Mouse (Mus musculus) embryonic fibroblast, embryonic 13.5 days (primary cell): ENCODE measurements around the gene Cpm. TPM values are rescaled to one million over a fixed set of nuclear protein-coding genes. Genes with fewer than 3 reads are reported as not detected.
"Not testable (repeated sequence)": the region's sequence is repeated elsewhere in the genome, so short reads cannot be mapped to it uniquely, and the experiment has no call there.

Experiments
- H3K27ac ChIP-seq: 2 replicates; pipeline ENCODE4 v1.5.1; 2012; ENCODE audit warnings: low read length, control low read depth, inconsistent platforms; ENCODE audit not compliant: insufficient read depth
- H3K4me1 ChIP-seq: 2 replicates; pipeline ENCODE4 v1.6.1; 2011; ENCODE audit warnings: low read length; ENCODE audit not compliant: control insufficient read depth, insufficient read depth
- H3K4me3 ChIP-seq: 2 replicates; pipeline ENCODE4 v1.5.1; 2011; ENCODE audit warnings: mild to moderate bottlenecking, control low read depth, low read length; ENCODE audit not compliant: insufficient read depth
- CTCF ChIP-seq: IDR thresholded peaks from 2 replicates; pipeline ENCODE4 v1.5.1; 2011; ENCODE audit warnings: mild to moderate bottlenecking, control low read depth, low read length, moderate library complexity, borderline replicate concordance; ENCODE audit not compliant: insufficient read depth
- POLR2A ChIP-seq: IDR thresholded peaks from 2 replicates; pipeline ENCODE4 v1.6.1; 2011; ENCODE audit warnings: low read depth, mild to moderate bottlenecking, control low read depth, low read length, moderate library complexity
- polyA plus RNA-seq: library from polyadenylated mRNA; stranded (reverse); fragments of >200 nt; gene quantifications from 2 replicates; pipeline ENCODE4 v1.2.4, GENCODE M21; 2011; ENCODE audit warnings: low read depth; ENCODE audit not compliant: missing spikeins, insufficient read length

The Cpm gene
- polyA plus RNA-seq, 1 experiment = 1.4 TPM

DNA sequence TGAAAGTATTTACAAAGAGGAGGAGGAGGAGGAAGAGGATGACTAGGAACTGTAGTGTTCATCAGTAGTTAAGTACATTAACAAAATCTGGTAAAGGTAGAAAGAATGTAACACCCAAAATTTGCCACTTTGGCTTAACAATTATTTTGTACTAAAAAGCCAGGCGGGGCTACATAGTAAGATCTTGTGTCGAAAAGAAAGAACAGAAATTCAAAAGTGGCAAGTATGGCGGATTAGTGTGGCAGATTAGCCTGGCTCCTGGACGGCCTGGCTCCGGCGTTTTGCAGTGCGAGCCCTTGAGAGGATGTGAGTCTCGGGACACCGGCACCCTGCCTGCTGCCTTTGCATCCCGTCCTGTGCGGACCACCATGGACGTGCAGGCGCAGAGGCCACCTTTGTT, 35.4 kb upstream of the Cpm start:
- Histone ChIP-seq H3K4me3 (no peak overlapping the region), H3K4me1 (no peaks in the 10 kb centered on the region), H3K27ac (no peak overlapping the region)
- no peak for TF ChIP-seq CTCF
- no peak for TF ChIP-seq POLR2A

DNA sequence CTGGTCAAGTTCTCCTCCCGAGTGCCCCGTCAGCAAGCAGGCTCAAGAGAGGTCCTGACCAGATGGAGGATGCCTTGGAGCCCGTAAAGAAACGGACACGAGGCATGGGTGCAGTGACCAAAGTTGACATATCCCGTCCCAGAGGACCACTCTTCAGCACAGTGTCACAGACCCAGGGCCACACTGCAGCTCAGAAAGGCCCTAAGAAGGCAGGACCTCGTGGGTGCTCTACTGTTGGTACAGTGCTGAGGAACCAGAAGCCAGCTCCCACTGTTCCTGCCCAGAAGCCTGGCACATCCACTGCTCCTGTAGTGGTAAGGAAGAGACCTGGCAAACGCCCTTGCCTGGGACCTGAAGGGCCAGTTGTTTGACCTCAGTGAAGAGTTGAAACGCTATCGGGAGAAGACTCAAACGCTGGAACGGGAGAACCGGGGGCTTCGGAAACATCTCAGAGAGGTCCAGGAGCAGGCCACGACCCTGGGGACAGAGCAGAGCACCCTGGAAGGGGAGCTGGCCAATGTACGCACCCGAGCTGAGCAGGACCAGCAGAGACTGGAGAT, 34.9 kb upstream of the Cpm start:
- no peak overlapping the region for H3K27ac ChIP-seq
- H3K4me1 ChIP-seq = no peaks in the 10 kb centered on the region
- TF ChIP-seq POLR2A = no peak
- TF ChIP-seq CTCF = no peak
- no peak overlapping the region for H3K4me3 ChIP-seq

DNA sequence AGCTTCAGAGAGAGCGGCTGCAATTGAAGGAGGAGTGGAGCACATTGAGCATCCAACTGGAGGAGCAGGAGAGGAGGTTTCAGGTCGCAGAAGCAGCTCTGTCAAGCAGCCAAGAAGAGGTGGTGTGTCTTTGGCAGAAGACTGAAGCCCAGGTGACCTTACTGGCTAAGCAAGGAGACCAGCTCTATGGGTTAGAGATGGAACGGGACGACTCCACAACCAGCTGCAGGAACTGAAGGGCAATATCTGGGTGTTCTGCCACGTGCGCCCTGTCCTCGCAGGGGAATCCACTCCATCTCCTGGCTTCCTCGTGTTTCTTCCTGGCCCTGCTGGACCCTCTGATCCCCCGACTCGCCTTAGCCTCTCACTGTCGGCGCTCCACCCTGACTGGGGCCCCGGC, 34.4 kb upstream of the Cpm start:
- H3K27ac ChIP-seq = no peak overlapping the region
- TF ChIP-seq POLR2A (no peak), CTCF (no peak)
- H3K4me1 ChIP-seq = no peaks in the 10 kb centered on the region
- H3K4me3 ChIP-seq = no peak overlapping the region

DNA sequence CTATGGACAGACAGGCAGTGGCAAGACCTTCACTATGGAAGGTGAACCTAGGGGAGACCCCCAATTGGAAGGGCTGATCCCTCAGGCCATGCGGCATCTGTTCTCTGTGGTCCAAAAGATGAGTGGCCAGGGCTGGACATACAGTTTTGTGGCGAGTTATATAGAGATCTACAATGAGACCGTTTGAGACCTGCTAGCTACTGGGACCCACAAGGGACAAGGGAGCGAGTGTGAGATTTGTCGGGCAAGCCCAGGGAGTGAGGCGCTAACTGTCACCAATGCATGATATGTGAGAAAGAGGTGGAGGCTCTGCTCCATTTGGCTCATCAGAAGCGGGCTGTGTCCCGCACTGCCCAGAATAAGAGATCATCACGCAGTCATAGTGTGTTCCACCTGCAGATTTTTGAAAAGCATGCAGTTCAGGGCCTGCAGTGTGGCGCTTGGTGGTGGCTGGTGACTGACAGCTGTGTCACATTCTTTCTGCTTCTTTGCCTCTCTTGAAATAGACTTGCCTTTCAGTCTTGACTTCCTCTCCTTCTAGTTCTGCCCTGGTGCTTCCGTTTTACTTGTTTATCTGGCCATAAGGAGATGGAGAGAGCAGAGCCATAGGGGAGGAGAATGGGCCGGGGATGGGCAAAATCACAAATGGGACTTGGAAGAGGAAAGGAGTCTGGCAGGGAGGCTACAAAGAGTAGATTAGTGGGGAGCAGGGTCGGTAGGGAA, 33.7 kb upstream of the Cpm start:
- Histone ChIP-seq H3K4me3 (no peak overlapping the region), H3K27ac (no peak overlapping the region), H3K4me1 (no peaks in the 10 kb centered on the region)
- no peak for TF ChIP-seq CTCF
- no peak for TF ChIP-seq POLR2A

DNA sequence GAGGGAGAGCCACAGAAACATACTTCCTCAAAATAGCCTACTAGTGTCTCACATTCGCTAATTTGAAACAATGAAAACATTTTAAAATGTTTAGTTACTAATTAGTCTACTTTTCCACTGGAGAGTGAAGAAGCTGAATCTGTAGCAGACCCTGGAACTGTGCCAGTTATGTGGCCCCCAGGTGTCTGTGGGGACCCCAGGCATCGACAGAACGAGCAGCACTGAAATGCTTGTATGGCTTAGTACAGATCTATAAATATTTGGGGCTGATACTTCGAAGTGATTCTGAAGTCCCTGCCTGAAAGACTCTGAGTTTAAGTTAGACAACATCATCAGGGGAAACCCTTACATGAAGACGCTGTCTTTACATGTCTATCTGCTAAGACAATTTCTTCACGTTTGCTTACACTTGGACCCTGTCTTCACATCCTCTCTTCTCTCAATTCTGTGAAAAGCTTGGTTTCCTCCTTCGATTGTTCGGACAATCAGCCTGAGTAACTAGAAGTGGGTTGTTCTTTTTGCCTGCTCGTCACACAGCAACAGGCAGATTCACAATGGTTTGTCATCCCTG, 33.0 kb upstream of the Cpm start:
- H3K4me3 ChIP-seq = no peak overlapping the region
- TF ChIP-seq POLR2A (no peak), CTCF (no peak)
- H3K4me1 ChIP-seq = no peaks in the 10 kb centered on the region

DNA sequence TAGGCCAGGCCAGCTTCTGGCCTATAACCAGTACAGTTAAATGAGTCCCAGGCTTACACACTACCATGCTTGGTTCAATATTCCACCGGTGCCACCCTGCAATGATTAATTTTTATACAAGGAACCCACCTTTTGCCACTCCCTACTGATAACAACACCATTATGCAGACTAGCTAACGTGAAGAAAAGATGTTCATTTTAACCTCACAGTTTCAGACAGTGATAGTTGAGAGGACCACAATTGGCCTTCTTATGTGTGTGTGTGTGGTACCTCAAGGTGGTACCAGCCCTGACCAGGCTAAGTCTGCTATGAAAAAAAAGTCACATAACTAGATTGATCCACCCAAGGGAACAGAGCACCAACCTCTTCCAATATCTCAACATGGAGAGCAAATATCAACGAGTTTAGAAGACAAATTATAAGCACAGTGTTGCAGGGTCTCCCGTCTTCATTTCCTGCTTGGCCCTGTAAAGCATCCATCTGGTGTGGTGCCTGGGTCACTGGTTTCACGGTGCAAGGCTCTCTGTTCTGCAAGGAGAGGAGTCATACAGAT, 32.5 kb upstream of the Cpm start:
- TF ChIP-seq POLR2A (no peak), CTCF (no peak)
- H3K4me1 ChIP-seq = no peaks in the 10 kb centered on the region
- no peak overlapping the region for H3K4me3 ChIP-seq
- no peak overlapping the region for H3K27ac ChIP-seq

More for the DNA sequence above, 33.0 kb upstream of the Cpm start:
- no peak overlapping the region for H3K27ac ChIP-seq

DNA sequence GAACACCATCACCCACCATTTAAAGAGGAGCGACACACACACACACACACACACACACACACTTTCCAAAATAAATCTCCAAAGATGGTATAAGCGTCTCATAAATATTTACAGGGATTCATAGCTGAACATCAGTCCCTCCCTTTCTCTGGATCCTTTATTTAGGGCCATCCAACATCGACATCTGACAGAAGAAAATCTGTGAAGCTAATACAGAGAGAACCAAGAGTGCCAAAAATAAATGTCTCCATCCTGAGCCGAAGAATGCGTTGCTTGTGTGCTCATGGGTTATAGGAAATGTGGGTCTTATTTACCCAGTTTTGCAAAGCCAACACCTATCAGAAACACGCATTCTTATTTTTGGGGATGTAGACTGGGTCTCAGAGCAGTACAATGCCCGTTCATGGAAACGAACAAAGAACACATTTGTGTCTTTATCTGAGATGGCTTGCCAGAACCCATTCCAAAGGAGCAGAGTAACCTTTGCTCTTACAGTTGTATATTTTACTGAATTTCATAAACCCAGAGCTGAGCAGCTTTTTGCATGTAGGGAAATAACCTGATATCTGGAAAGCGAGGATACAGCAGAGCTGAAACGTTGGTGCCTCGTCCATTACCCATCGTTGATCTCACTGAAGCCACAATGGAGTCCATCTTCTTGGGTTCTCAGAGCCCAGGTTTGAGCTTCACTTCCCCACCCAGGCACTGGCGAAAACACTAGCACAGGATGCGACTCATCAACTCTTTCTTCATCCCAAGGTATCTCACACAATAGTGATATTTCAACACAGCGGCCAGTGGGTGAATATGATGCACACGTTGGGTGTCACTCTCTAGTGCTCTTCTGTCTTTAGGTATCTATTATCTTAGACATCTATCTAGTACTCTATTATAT, 31.7 kb upstream of the Cpm start:
- H3K4me3 ChIP-seq, H3K4me1 ChIP-seq, H3K27ac ChIP-seq: not testable (repeated sequence)

DNA sequence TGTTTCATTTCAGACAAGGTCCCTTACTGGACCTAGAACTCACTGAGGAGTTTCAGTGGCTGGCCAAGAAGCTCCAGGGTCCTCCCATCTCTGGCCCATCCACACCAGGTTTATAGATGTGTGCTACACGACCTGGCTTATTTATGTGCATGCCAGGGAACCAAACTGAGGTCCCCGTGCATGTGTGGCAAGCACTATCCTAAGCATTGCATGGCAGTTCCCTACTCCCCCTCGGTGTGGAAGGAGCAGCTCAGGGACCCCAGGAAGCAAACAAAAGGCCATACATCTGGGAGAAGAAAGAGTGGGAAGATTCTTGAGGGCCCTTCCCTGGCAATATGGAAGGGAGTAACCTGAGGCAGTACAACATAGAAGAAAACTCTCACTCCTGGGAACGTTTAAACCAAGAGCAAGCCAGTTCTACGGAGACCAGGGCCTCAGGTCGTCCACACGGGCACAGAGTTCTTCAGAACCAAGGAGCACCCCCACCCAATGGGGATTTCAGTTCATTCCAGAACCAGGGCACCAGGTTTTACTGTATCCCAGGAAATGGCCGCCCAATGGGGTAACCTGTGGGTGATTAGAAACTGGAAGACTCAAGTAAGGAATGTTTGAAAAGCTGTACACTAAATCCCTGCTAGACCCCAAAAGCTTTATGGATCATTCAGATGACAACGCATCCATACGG, 30.9 kb upstream of the Cpm start:
- H3K27ac ChIP-seq = no peak overlapping the region
- no peaks in the 10 kb centered on the region for H3K4me1 ChIP-seq
- no peak for TF ChIP-seq CTCF
- no peak for TF ChIP-seq POLR2A
- H3K4me3 ChIP-seq = no peak overlapping the region

DNA sequence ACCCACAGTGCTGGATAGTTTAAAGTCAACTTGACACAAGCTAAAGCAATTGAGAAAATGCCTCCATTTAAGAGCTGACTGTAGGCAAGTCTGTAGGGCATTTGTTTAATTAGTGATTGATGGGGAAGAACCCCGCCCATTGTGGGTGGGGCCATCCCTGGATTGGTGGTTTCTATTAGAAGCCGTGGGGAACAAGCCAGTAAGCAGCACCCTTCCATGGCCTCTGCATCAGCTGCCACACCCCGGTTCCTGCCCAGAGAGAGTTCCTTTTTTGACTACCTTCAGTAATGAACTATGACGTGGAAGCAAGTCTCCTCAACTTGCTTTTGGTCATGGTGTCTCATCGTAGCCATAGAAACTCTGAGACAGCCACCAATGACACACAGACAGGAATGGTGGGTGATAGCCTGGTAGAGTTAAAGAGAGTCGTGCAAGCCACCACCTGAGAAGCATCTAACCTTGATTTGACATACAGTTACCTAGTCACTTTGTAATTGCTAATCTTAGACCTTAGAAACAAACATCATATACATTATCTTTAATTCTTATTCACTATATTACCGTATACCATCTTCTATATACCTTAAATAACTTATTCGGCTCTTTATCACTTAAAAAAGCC, 30.2 kb upstream of the Cpm start:
- H3K4me3 ChIP-seq, H3K27ac ChIP-seq, H3K4me1 ChIP-seq: not testable (repeated sequence)
